Mouse (Mus musculus): ENCODE data around the gene Parp8. TPM values are rescaled to one million over a fixed set of nuclear protein-coding genes. Genes with fewer than 3 reads are reported as not detected.
A peak's percentile ranks its signal among the peaks of the same experiment; 100 is the strongest.

Parp8 gene
- polyA plus RNA-seq (2015; fragmentation: Nextera tagmentation; extraction: Ambion mirVana): 2.0 and 2.2 TPM in 2 replicates

- H3K36me3 ChIP-seq (replicated peaks; ENCODE audit: insufficient read depth, low read length): no peaks in the 10 kb centered on the region
- TF ChIP-seq CTCF (IDR thresholded peaks at IDR 0.05; ENCODE audit: low read depth): no peak
- TF ChIP-seq EP300 (IDR thresholded peaks at IDR 0.05; ENCODE audit: low read depth): no peak
- under 1% methylated on average over 49 of the region's 67 CpGs for WGBS (ENCODE audit: insufficient replicate concordance)
- H3K27me3 ChIP-seq (ENCODE audit: insufficient read depth, low read length): peaks cover 28% of the 10 kb centered on the region
- peaks cover 8% of the 10 kb centered on the region; the same call in 1 of the 2 replicates for H3K4me1 ChIP-seq (ENCODE audit: insufficient read depth)
- H3K9me3 ChIP-seq (ENCODE audit: low read length): no peaks in the 10 kb centered on the region
- ATAC-seq: peak; percentile 35; the same call in 1 of the 2 replicates
- H3K4me2 ChIP-seq (ENCODE audit: low read depth, low read length): peak within 1 kb of the TSS; percentile 85
- DNase-seq: peak; percentile 43
- H3K9ac ChIP-seq (replicated peaks): peak within 1 kb of the TSS; percentile 71
- H3K4me3 ChIP-seq (ENCODE audit: low read depth, low read length): peak within 1 kb of the TSS; percentile 68
- H3K27ac ChIP-seq (ENCODE audit: low read depth): peak within 1 kb of the TSS; percentile 76
Observed at GRCm38 (mm10) chr13:117025226-117026067, at the start of gene Parp8. Gene Parp8 (minus strand): TSS chr13:117025537.

- WGBS (ENCODE audit: insufficient replicate concordance): 79% methylated on average over 17 of the region's 17 CpGs
- Histone ChIP-seq H3K4me1 (ENCODE audit: insufficient read depth) (no peaks in the 10 kb centered on the region), H3K9ac (replicated peaks) (no peak overlapping the region), H3K27ac (ENCODE audit: low read depth) (no peak overlapping the region), H3K27me3 (ENCODE audit: insufficient read depth, low read length) (no peaks in the 10 kb centered on the region), H3K36me3 (replicated peaks; ENCODE audit: insufficient read depth, low read length) (no peaks in the 10 kb centered on the region), H3K4me3 (ENCODE audit: low read depth, low read length) (no peak overlapping the region), H3K4me2 (ENCODE audit: low read depth, low read length) (no peak overlapping the region), H3K9me3 (ENCODE audit: low read length) (no peaks in the 10 kb centered on the region)
- DNase-seq (no peak), ATAC-seq (no peak)
- TF ChIP-seq CTCF (IDR thresholded peaks at IDR 0.05; ENCODE audit: low read depth) (no peak), EP300 (IDR thresholded peaks at IDR 0.05; ENCODE audit: low read depth) (no peak)
Observed at GRCm38 (mm10) chr13:117062628-117063315, 37.4 kb upstream of the Parp8 start.

GRCm38 (mm10) chr13:117056466-117056865, 31.1 kb upstream of the Parp8 start:
- no peak for TF ChIP-seq CTCF (IDR thresholded peaks at IDR 0.05; ENCODE audit: low read depth)
- TF ChIP-seq EP300 (IDR thresholded peaks at IDR 0.05; ENCODE audit: low read depth): no peak
- H3K4me2 ChIP-seq (ENCODE audit: low read depth, low read length): no peak overlapping the region
- H3K36me3 ChIP-seq (replicated peaks; ENCODE audit: insufficient read depth, low read length): no peaks in the 10 kb centered on the region

GRCm38 (mm10) chr13:117054811-117055496, 29.6 kb upstream of the Parp8 start:
- Histone ChIP-seq H3K4me1 (ENCODE audit: insufficient read depth) (no peaks in the 10 kb centered on the region), H3K27ac (ENCODE audit: low read depth) (no peak overlapping the region), H3K4me3 (ENCODE audit: low read depth, low read length) (no peak overlapping the region), H3K9ac (replicated peaks) (no peak overlapping the region), H3K36me3 (replicated peaks; ENCODE audit: insufficient read depth, low read length) (no peaks in the 10 kb centered on the region), H3K9me3 (ENCODE audit: low read length) (no peaks in the 10 kb centered on the region), H3K4me2 (ENCODE audit: low read depth, low read length) (no peak overlapping the region), H3K27me3 (ENCODE audit: insufficient read depth, low read length) (no peaks in the 10 kb centered on the region)
- TF ChIP-seq CTCF (IDR thresholded peaks at IDR 0.05; ENCODE audit: low read depth): no peak
- no peak for TF ChIP-seq EP300 (IDR thresholded peaks at IDR 0.05; ENCODE audit: low read depth)
- ATAC-seq: no peak
- no peak for DNase-seq
- 76% methylated on average over 7 of the region's 7 CpGs for WGBS (ENCODE audit: insufficient replicate concordance)

More at GRCm38 (mm10) chr13:117056466-117056865, 31.1 kb upstream of the Parp8 start:
- ATAC-seq (no peak), DNase-seq (no peak)
- H3K27ac ChIP-seq (ENCODE audit: low read depth): no peak overlapping the region
- H3K4me3 ChIP-seq (ENCODE audit: low read depth, low read length): no peak overlapping the region
- 71% methylated on average over 2 of the region's 2 CpGs for WGBS (ENCODE audit: insufficient replicate concordance)
- no peaks in the 10 kb centered on the region for H3K4me1 ChIP-seq (ENCODE audit: insufficient read depth)
- no peaks in the 10 kb centered on the region for H3K27me3 ChIP-seq (ENCODE audit: insufficient read depth, low read length)
- no peak overlapping the region for H3K9ac ChIP-seq (replicated peaks)
- H3K9me3 ChIP-seq (ENCODE audit: low read length): no peaks in the 10 kb centered on the region

GRCm38 (mm10) chr13:117052748-117053147, 27.4 kb upstream of the Parp8 start:
- Histone ChIP-seq H3K27ac (ENCODE audit: low read depth) (no peak overlapping the region; the same call in 1 of the 2 replicates), H3K4me1 (ENCODE audit: insufficient read depth) (0 out of 2 replicates have a peak, but pooled peaks cover 3% of the 10 kb centered on the region), H3K9ac (replicated peaks) (no peak overlapping the region), H3K9me3 (ENCODE audit: low read length) (no peaks in the 10 kb centered on the region), H3K36me3 (replicated peaks; ENCODE audit: insufficient read depth, low read length) (no peaks in the 10 kb centered on the region), H3K4me3 (ENCODE audit: low read depth, low read length) (no peak overlapping the region), H3K27me3 (ENCODE audit: insufficient read depth, low read length) (no peaks in the 10 kb centered on the region), H3K4me2 (ENCODE audit: low read depth, low read length) (no peak overlapping the region)
- TF ChIP-seq CTCF (IDR thresholded peaks at IDR 0.05; ENCODE audit: low read depth) (no peak), EP300 (IDR thresholded peaks at IDR 0.05; ENCODE audit: low read depth) (no peak)
- 28% methylated on average over 3 of the region's 3 CpGs for WGBS (ENCODE audit: insufficient replicate concordance)
- ATAC-seq: no peak
- no peak for DNase-seq
